Mouse (Mus musculus): ENCODE measurements around the gene Steap2. TPM values are rescaled to one million over a fixed set of nuclear protein-coding genes. Genes with fewer than 3 reads are reported as not detected.

The Steap2 gene
- total and polyA plus RNA-seq, 3 experiments = not detected

GRCm38 (mm10) chr5:5664371-5664926, 29.9 kb downstream of the Steap2 start:
- Histone ChIP-seq H3K27me3 (ENCODE audit: control insufficient read depth in 1 of 2, insufficient read depth in 2 of 2, low read length in 2 of 2) (no peaks in the 10 kb centered on the region), H3K79me2 (ENCODE audit: control insufficient read depth, insufficient read depth, low read length, poor library complexity) (no peaks in the 10 kb centered on the region), H3K36me3 (ENCODE audit: control insufficient read depth in 1 of 2, insufficient read depth in 2 of 2, low read length in 2 of 2) (no peaks in the 10 kb centered on the region), H3K9me3 (replicated peaks; ENCODE audit: insufficient read depth, low read length) (no peaks in the 10 kb centered on the region), H3K4me1 (ENCODE audit: control insufficient read depth in 1 of 2, insufficient read depth in 2 of 2, low read length in 2 of 2) (no peaks in the 10 kb centered on the region), H3K4me3 (ENCODE audit: control insufficient read depth in 1 of 2, insufficient read depth in 1 of 2, low read depth in 2 of 2, low read length in 2 of 2) (no peak overlapping the region), H3K9ac (ENCODE audit: control insufficient read depth, low read depth, low read length, poor library complexity, severe bottlenecking) (no peak overlapping the region), H3K27ac (ENCODE audit: control insufficient read depth, low read depth, low read length) (no peak overlapping the region)
- no peak for DNase-seq (ENCODE audit: low read depth, low spot score)
- TF ChIP-seq RAD21 (IDR thresholded peaks at IDR 0.05; ENCODE audit: low read depth, low read length) (no peak), BHLHE40 (IDR thresholded peaks at IDR 0.05; ENCODE audit: borderline replicate concordance, low read depth, low read length) (no peak), MAX (IDR thresholded peaks at IDR 0.05; ENCODE audit: low read length) (no peak), KAT2A (conservative IDR thresholded peaks at IDR 0.05; ENCODE audit: low read depth, low read length) (no peak), MAZ (IDR thresholded peaks at IDR 0.05; ENCODE audit: low read depth, low read length) (no peak), SMC3 (IDR thresholded peaks at IDR 0.05; ENCODE audit: low read depth, low read length) (no peak), JUND (IDR thresholded peaks at IDR 0.05; ENCODE audit: low read depth, low read length) (no peak), NELFE (IDR thresholded peaks at IDR 0.05; ENCODE audit: low read depth, low read length) (no peak), NRF1 (IDR thresholded peaks at IDR 0.05; ENCODE audit: insufficient read depth, low read depth, low read length, poor library complexity, severe bottlenecking) (no peak), CTCF (IDR thresholded peaks at IDR 0.05 in 2 of 3, conservative IDR thresholded peaks at IDR 0.05 in 1 of 3; ENCODE audit: control insufficient read depth in 1 of 3, insufficient read depth in 1 of 3, low read depth in 2 of 3, low read length in 3 of 3, poor library complexity in 1 of 3, severe bottlenecking in 1 of 3) (no peak), ZC3H11A (IDR thresholded peaks at IDR 0.05; ENCODE audit: low read depth, low read length) (no peak), CHD1 (IDR thresholded peaks at IDR 0.05; ENCODE audit: low read depth, low read length) (no peak), EP300 (IDR thresholded peaks at IDR 0.05; ENCODE audit: low read depth in 1 of 2, low read length in 2 of 2) (no peak)

DNA sequence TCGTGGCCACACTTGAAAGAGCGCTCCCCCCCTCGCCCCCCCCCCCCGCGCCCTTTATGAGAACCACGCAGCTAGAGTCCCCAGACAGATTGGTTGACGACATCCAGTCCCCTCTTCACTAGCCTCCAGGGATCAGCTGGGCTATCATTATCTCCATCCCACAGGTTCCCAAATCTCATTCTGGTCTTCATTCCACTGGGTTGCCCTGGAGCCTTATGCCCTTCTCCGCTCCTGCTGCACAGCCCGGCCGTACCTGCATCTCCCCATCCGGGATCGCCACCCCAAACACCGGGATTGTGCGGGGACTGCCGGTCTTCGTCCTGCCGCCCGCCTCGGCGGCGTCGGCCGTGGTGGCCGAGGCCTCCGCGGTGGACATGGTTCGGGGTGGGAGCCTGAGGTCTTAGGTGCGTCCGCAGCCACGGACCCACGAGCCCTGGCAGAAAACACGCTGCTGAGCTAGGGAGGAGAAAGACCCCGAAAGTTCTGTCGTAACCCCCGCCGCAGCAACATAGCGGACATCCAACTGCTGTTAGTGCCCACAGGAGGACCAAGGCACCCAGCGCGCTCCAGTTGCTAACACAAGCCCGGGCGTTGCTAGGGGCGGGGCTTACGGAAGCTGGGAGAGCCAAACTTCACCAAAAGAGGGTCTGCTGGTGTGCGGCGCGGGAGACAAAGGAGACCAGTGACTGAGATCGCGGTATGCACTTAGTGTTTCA, 30.6 kb downstream of the Steap2 start, which contains the start of gene Cfap69:
TSS of gene Cfap69 (minus strand) at position 585 of the 716 bp plus-strand sequence.
- H3K4me3 ChIP-seq (ENCODE audit: control insufficient read depth in 1 of 2, insufficient read depth in 1 of 2, low read depth in 2 of 2, low read length in 2 of 2) = no peak within 1 kb of the TSS
- H3K79me2 ChIP-seq (ENCODE audit: control insufficient read depth, insufficient read depth, low read length, poor library complexity) = no peaks in the 10 kb centered on the region
- no peak within 1 kb of the TSS for H3K9ac ChIP-seq (ENCODE audit: control insufficient read depth, low read depth, low read length, poor library complexity, severe bottlenecking)
- H3K36me3 ChIP-seq (ENCODE audit: control insufficient read depth in 1 of 2, insufficient read depth in 2 of 2, low read length in 2 of 2) = no peaks in the 10 kb centered on the region
- no peaks in the 10 kb centered on the region for H3K9me3 ChIP-seq (replicated peaks; ENCODE audit: insufficient read depth, low read length)
- DNase-seq (ENCODE audit: low read depth, low spot score) = no peak
- no peak for TF ChIP-seq ZNF384 (IDR thresholded peaks at IDR 0.05; ENCODE audit: low read depth, low read length)
- no peak for TF ChIP-seq SMC3 (IDR thresholded peaks at IDR 0.05; ENCODE audit: low read depth, low read length)
- no peak for TF ChIP-seq ZKSCAN1 (IDR thresholded peaks at IDR 0.05; ENCODE audit: low read depth, low read length)
- no peak for TF ChIP-seq NELFE (IDR thresholded peaks at IDR 0.05; ENCODE audit: low read depth, low read length)
- TF ChIP-seq ZC3H11A (IDR thresholded peaks at IDR 0.05; ENCODE audit: low read depth, low read length) = no peak
- H3K27ac ChIP-seq (ENCODE audit: control insufficient read depth, low read depth, low read length) = no peak within 1 kb of the TSS
- H3K4me1 ChIP-seq (ENCODE audit: control insufficient read depth in 1 of 2, insufficient read depth in 2 of 2, low read length in 2 of 2) = no peaks in the 10 kb centered on the region
- no peaks in the 10 kb centered on the region for H3K27me3 ChIP-seq (ENCODE audit: control insufficient read depth in 1 of 2, insufficient read depth in 2 of 2, low read length in 2 of 2)

Measured in MEL (cell line).